Mouse (Mus musculus) left cerebral cortex, adult 2 months (tissue): Measurements from ENCODE around the gene Rrm2. TPM values are rescaled to one million over a fixed set of nuclear protein-coding genes. Genes with fewer than 3 reads are reported as not detected.

ENCODE experiments used
- DNase-seq, 2 experiments: peaks; one replicate each; pipeline ENCODE4 v3.0.0; 2021 to 2022; ENCODE audit warnings: low spot score in 2 of 2, mixed read lengths in 1 of 2; ENCODE audit errors: extremely low spot score in 1 of 2
- H3K27ac ChIP-seq: fragments of 200-600 bp; 2 replicates; pipeline ENCODE4 v1.8.1; 2022
- H3K4me3 ChIP-seq: fragments of 200-600 bp; 2 replicates; pipeline ENCODE4 v1.8.1; 2022
- CTCF ChIP-seq: fragments of 200-600 bp; IDR thresholded peaks from 2 replicates; pipeline ENCODE4 v1.8.1; 2022; ENCODE audit warnings: antibody characterized with exemption, mild to moderate bottlenecking, moderate library complexity
- intact Hi-C: fragments of 180-260 bp; cut with DNase I; formaldehyde crosslinking; loops from one replicate; pipeline ENCODE4 v1.15.1; 2025
- total RNA-seq, 2 experiments: library from RNA; stranded (reverse); gene quantifications; 2 replicates each; pipeline ENCODE4 v1.2.3; 2021

The Rrm2 gene
- total RNA-seq, 2 experiments from 2014 or later, result 1.9 to 2.2 TPM

DNA sequence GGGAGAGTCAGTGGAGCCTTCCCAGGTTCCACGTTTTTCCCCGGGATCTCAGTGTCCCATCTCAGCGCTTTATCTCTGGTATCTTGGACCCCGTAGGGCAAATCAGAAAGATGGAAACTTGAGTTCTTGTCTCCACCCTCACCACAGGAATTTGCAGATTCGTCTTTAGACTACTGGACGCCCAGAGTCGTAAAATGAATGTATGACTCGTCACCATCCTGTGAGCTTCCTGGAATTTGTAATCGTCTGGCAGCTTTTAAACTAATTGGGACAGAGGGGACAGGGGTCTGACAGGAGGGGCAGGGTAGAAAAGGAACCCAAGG lies 600 bp upstream of the Rrm2 start:
- TF ChIP-seq CTCF, result no peak

DNA sequence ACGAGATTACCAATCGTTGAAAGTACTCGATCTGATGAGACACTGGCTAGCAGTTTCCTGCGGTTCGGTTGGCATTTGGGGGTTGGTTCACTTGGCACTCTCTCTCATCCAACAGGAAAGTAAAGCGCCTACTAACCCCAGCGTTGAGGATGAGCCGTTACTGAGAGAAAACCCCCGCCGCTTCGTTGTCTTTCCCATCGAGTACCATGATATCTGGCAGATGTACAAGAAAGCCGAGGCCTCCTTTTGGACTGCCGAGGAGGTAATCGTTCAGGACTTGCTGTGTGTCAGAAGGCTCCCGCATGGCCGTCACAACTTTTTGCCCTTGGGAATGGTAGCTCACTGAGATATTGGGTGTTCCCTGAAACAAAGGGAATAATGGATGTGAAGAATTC lies 780 bp downstream of the Rrm2 start:
- Histone ChIP-seq H3K4me3 (peak overlapping the region; percentile 82; the same call in 1 of the 2 replicates), H3K27ac (no peak overlapping the region)
- intact Hi-C loops, result loop anchor here (5.0 kb wide), 1 partner anchor 1588 kb away; no protein-coding TSS in a partner anchor
- DNase-seq, result no peak
- TF ChIP-seq CTCF, result no peak

More for the DNA sequence above, 600 bp upstream of the Rrm2 start:
- no peak overlapping the region for H3K4me3 ChIP-seq
- intact Hi-C loops, result loop anchor here (5.0 kb wide), 1 partner anchor 1590 kb away; no protein-coding TSS in a partner anchor
- no peak for DNase-seq
- H3K27ac ChIP-seq, result no peak overlapping the region

DNA sequence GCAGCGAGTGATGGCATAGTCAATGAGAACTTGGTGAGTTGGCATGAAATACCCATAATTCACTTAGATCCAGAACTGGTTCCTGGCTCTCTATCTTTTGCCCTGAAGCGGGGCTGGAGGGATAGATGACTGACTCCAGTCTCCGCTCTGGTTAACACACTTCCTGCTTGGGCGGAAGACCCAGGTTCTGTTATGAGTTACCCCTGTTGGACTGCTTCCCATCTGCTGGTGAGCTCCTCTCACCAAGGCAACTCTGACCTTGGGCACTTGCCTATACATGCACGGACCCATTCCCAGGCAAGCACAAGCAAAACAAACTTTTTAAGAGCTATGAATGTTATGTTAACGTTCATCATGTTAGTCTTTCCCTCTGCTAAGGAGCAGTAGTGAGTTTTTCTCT lies 1.4 kb downstream of the Rrm2 start:
- Histone ChIP-seq H3K4me3 (no peak overlapping the region), H3K27ac (no peak overlapping the region)
- TF ChIP-seq CTCF, result no peak
- intact Hi-C loops, result loop anchor here (5.0 kb wide), 1 partner anchor 1588 kb away; no protein-coding TSS in a partner anchor
- no peak for DNase-seq

DNA sequence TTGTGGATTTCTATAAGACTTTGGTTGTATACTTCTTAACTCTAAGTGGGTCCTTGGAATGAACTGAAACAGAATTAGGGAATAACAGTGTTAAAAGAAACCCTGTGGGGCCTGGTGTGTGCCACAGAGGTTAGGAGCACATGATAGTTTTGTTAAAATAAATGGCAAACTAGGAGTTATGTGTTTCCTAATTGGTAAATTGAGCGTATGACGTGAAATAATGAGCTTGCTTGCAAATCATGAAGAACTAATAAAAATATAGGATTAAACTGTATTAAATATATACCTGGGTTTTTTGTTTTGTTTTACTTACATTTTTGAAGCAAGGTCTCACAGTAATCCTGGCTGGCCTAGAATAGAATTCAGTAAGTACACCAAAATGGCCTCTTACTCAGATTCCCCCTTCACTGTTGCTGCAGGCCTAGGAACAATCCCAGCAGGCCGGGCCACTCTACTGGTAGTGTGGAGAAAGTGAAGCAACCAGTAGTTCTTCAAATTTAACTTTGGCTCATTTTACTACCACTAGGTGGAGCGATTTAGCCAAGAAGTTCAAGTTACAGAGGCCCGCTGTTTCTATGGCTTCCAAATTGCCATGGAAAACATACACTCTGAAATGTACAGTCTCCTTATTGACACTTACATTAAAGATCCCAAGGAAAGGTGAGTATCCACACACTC lies 1.9 kb downstream of the Rrm2 start:
- intact Hi-C loops, result loop anchor here (1.0 to 5.0 kb wide), 2 partner anchors 242 to 1587 kb away; no protein-coding TSS in a partner anchor
- no peak overlapping the region for H3K4me3 ChIP-seq
- TF ChIP-seq CTCF, result peak; percentile 79
- DNase-seq, result no peak
- no peak overlapping the region for H3K27ac ChIP-seq

DNA sequence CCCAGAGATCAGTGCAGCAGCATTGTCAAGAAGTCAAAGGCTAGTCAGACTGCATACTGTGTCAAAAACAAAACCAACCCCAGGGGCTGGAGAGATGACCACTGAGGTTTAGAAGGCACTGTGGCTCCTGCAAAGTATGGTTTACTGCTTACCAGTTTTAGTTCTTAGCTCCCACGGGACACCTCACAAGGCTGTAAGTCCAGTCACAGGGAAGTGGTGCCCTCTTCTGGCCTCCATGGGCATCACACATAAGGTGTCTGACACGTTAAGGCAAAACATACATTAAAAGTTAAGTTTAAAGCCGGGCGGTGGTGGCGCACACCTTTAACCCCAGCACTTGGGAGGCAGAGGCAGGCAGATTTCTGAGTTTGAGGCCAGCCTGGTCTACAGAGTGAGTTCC lies 2.6 kb downstream of the Rrm2 start:
- intact Hi-C loops, result loop anchor here (1.0 kb wide), 1 partner anchor 242 kb away; no protein-coding TSS in a partner anchor
- peak; percentile 29 for TF ChIP-seq CTCF
- no peak for DNase-seq
- Histone ChIP-seq H3K4me3 (no peak overlapping the region), H3K27ac (no peak overlapping the region)

DNA sequence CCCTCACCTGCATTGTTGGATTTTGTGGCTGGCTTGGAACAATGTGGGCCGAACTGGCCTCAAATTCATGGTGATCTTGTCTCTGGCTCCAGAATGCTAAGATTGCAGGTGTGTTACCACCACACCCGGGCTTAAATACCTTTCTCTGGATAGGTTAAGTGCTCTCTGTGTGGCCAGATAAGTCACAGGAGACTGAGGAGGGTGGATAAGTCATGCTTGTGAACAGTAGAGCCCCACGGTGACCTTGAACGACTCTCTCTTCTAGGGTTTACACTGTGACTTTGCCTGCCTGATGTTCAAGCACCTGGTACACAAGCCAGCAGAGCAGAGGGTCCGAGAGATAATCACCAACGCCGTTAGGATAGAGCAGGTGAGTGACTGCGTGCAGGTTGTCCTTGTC lies 4.4 kb downstream of the Rrm2 start:
- Histone ChIP-seq H3K27ac (no peak overlapping the region), H3K4me3 (no peak overlapping the region)
- no peak for DNase-seq
- intact Hi-C loops, result no loop called here
- no peak for TF ChIP-seq CTCF

DNA sequence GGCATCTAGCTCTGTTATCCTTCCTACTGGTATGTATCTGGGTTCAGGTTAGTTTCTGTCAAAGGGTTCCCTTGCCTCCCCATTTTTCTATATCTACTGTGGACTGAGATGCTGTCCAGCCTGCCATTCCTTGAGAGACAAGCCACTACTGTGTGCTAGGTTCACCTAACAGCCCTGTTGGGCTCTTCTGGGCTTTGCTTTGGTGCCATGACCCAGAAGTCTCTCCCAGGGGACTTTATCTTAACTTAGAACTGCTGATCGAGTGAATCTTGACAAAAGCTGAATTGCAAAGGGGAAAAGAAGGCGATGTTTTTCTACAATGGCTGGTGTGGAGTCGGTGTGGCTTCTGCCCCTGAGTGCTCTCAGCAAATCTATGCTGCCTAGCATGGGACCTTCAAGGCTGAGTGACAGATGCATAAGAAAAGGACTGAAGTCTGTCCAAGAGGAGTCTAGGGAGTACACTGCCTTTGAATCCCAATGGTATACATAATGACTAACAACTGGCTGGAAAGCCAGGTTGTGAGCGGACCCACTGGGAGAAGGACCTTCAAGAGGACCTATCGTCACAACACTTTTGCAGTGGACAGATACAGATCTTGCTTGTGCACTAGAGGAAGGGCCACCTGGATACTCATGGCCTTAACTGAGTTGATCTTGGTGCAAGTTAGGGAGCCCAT lies 6.7 kb downstream of the Rrm2 start:
- no peak for DNase-seq
- intact Hi-C loops, result loop anchor here (2.0 kb wide), 1 partner anchor 116 kb away; the partner anchor contains the start of gene Mboat2
- no peak for TF ChIP-seq CTCF
- Histone ChIP-seq H3K27ac (no peak overlapping the region), H3K4me3 (no peak overlapping the region)

DNA sequence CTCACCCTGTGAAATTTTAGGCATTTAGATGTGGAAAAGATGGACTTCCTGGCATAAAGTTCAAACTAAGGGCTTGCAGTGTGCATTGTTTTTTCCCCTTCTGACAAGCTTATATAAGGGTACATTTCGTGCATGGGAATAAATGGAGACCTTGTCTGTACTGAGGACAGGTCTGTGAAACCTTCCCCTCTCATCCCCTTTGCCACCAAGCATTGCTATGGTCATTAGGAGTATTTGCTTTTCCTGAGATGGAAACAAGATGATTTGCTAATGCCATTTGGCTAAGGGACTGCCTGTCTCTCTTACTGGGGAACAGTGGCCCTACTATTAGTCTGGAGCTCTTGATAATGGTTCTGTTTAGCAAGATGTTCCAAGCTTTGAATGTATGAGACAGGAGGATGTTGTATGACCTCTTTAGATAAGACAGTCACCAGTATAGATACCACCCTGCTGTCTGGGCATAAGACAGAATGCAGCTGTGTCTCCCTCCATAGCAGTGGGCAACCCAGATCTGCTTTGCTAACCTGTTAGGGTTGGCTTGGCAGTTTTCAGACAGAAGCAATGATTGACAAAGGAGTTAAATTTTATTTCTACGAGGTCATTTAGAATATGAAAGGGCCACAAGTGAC lies 7.3 kb downstream of the Rrm2 start:
- DNase-seq, result no peak
- no peak for TF ChIP-seq CTCF
- Histone ChIP-seq H3K4me3 (no peak overlapping the region), H3K27ac (no peak overlapping the region)
- intact Hi-C loops, result loop anchor here (2.0 kb wide), 1 partner anchor 115 kb away; the partner anchor contains the start of gene Mboat2

DNA sequence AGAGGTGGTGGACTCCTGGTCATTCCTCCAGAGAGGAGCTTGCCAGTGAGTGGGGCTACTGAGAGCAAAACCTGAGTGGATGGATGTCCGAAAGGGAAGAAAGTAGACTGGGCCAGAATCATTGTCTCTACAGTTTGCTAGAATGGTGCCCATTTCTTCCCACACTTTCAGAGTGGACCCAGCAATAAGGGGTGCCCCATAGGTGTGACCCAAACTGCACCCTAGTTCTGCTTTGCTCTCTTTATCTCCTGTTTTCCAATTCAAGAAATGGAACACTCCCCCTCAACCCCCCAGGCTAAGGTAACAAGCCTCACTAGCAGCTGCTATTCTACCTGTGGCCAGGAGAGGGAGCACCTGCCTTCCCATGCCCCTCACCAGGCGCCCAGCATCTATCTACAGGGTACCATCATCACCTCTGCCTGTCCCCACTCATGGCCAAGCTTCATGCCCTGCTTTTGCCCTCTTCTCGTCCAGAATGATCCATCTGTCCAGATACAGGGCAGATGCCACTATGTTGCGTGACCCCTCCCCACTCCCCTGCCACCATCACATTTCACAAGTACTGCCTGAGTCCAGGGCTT lies 8.8 kb downstream of the Rrm2 start:
- peak; percentile 41 to 59 for DNase-seq
- H3K4me3 ChIP-seq, result no peak overlapping the region
- peak; percentile 95 for TF ChIP-seq CTCF
- H3K27ac ChIP-seq, result no peak overlapping the region
- intact Hi-C loops, result no loop called here

DNA sequence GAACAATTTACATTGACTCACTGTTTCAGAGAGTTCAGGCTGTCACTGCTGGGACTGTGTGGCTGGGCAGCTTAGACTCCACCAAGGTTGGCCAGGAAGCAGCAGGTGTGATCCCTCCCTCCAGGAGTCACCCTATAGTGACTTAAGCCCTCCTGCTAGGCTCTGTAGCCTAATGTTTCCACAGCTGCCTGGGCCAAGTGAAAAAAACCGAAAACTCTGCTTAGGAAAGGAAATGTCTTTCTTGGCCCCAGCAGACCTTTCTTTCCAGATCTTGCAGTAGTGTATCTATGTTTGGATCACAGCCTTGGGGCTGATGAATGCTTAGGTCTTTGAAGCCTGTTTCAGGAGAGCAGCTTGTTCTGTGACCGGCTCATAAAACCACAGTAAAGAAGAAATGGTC lies 15.4 kb downstream of the Rrm2 start:
- Histone ChIP-seq H3K4me3 (no peak overlapping the region), H3K27ac (no peak overlapping the region)
- intact Hi-C loops, result no loop called here
- TF ChIP-seq CTCF, result no peak
- DNase-seq, result no peak

DNA sequence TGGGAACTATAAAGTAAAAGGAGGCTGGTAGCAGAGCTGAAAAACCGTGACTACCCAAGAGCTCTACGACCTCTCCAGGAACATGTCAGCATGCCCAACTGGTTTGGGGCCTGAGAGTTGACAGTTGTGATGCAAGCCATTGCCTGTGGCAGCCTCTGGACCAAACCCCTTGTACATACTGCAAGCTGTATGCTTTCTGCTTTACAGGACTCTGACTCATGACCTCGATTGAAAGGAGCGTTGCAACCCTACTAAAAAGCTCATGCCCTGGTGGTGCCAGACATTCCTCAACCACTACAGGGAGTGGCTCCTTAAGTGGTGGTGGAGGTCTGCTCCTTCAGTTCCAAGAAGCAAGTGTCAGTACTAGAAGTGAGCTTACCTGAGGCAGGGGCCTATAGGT lies 15.8 kb downstream of the Rrm2 start:
- intact Hi-C loops, result no loop called here
- Histone ChIP-seq H3K27ac (no peak overlapping the region), H3K4me3 (no peak overlapping the region)
- no peak for TF ChIP-seq CTCF
- no peak for DNase-seq

DNA sequence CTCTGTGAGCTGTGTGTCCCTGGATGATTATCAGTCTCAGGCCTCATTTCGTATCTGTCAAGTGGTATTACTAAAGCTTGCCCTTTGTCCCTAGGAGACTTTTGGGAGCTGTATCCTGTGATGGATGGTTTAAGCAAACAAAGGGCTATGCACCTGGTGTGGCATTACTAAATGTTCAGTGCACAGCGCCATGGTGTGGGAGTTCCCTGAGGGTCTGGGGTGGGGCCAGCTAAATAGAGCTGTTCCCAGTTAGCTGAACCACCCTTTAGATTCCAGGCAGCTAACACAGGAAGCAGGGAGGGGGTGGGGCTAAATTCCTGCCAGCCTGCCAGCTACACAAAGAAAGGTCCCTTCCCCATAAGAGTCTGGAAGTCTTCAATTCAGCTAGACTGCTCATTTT lies 16.3 kb downstream of the Rrm2 start:
- Histone ChIP-seq H3K27ac (no peak overlapping the region), H3K4me3 (no peak overlapping the region)
- TF ChIP-seq CTCF, result no peak
- intact Hi-C loops, result no loop called here
- DNase-seq, result no peak
